Mouse (Mus musculus): ENCODE data around the gene Apopt1.

Apopt1 gene

DNA sequence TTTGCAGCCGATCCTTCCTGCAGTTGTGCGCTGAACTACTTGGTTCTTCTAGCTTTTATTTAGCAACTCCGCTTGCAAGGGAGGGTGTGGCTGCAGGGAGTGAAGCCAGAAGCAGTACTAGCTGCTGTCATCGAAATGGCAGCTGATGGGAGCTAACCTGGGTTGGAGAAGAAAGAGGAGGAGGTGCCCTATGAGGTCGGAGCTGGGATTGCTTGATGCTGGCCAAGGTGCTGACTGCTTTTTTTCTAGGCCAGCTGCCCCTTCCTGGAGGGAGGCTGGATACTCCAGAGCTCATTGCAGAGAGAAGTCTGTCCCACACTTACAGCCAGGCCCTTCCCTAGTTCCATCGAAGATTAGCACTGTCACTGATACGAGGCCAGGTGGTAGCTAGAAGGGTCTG lies 34.1 kb upstream of the Apopt1 start:
- DNase-seq (ENCODE audit: inconsistent age in 2 of 2, low spot score in 1 of 2) = no peak

DNA sequence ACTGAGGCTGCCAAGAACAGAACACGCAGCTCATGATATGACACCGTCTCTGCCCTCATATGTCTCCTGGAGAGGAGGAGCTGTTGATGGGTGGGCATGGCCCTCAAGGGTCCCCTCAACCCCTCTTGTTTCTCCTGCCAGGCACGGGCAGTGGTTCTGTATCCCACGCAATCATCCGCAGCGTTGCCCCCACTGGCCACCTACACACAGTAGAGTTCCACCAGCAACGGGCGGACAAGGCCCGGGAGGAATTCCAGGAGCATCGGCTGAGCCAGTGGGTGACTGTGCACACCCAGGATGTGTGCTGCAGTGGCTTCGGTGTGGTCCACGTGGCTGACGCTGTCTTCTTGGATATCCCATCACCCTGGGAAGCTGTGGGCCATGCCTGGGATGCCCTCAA lies 32.4 kb upstream of the Apopt1 start:
- no peak for DNase-seq (ENCODE audit: inconsistent age in 2 of 2, low spot score in 1 of 2)

DNA sequence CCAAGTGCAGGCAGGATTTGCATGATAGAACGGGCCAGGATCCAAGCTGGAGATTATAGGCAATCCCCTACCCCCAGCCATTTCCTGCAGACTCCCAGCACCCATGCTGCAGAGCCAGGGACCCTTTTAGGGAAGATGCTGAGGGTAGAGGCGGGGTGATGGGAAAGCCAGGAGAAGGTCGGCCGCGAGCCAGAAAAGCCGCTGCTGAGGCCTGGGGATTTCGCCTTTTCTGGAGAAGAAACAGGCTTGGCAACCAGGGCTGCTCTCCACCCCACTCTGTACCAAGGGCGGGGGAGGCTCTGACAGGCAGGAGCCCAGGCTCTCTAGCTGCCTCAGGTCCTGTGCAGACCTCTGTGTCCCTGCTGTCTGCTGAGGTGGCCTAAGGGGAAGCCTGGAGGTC lies 31.8 kb upstream of the Apopt1 start:
- no peak for DNase-seq (ENCODE audit: inconsistent age in 2 of 2, low spot score in 1 of 2)

DNA sequence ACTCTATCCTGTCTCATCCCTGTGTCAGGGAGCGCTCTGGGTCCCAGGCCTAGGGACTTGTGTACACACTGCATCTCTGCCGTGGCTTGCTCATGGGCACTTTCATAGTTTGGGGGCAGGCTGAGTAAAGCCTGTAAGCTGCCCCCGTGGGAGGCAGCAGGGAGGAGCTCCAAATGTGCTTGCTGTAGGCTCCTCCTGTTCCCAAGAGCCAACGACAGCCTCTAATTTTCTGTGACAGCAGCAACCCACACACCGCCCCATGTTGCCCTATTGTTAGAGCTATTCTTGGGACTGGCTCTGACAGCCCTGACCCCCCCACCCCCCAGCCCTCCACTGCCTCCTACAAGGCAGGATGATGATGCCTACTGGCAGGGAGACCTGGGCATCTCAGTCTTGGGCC lies 31.1 kb upstream of the Apopt1 start:
- DNase-seq (ENCODE audit: inconsistent age in 2 of 2, low spot score in 1 of 2) = no peak

DNA sequence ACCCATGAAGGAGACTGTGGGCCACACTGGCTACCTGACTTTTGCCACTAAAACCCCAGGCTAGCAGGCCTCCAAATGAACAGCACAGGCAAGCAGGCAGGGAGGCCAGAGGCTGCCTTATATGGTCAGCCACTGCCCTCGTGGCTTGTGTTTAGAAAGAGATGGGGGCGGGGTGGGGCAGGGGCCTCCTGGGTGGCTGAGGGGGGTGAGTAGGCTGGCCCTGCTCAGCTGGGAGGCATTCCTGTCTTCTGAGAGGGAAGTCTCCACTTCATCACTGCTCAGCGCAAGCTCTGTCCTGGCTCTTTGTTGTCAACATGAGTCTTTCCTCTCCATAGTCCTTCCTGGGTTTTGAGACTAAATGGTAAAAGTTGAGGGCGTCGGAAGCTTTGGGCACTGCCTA lies 30.3 kb upstream of the Apopt1 start:
- no peak for DNase-seq (ENCODE audit: inconsistent age in 2 of 2, low spot score in 1 of 2)

DNA sequence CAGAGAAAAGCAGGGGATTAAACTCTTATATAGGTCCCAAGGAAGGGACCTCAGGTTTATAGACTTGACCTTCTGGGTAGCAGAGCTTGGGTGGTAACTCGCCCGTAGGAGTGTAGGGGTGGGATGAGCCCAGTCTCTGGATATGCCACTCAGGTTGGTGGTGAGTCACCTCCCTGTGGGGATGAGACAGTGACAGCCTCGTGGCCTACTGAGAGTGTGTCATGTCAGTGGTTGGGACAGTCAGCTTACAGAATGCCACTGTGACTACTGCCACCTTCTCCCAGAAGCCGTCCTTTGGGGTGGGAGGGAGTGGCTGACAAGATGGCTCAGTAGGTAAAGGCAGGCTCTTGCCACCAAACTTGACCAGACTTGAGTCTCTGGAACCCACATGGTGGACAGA lies 26.7 kb upstream of the Apopt1 start:
- peak; percentile 70 to 72 for DNase-seq (ENCODE audit: inconsistent age in 2 of 2, low spot score in 1 of 2)

DNA sequence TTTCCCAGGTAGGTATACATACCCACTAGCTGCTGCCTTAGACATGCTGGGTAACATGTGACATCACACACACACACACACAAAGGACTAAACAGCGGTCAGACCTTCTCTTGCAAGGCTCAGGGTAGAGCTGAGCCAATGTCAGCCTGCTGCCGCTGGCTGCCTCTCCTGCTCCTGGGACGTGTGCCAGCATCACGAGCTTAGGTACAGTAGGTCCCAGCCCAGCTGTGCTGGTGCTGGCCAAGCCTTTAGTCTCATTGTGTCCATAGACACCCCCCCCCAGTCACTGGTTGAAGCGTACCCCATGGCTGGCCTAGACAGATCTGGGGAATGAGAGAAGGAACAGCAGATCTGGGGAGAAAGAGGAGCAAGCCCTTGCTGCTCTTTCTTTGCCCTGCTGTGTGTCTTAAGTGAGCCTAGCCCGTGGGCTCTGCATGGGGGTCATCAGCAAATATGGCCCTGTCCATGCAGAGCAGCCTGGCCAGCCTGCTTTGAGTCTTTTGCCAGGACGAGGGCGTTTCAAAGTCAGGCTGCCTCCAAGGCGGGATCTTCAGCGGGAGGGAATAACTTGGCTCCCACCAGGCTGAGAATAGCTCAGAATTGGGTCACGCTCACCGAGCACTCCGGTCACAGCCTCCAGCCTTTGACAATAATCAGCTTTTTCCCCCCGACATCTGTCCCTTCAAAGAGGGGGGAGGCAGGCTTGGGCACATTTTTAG lies 25.6 kb upstream of the Apopt1 start:
- DNase-seq (ENCODE audit: inconsistent age in 2 of 2, low spot score in 1 of 2) = peak; percentile 84 to 89

DNA sequence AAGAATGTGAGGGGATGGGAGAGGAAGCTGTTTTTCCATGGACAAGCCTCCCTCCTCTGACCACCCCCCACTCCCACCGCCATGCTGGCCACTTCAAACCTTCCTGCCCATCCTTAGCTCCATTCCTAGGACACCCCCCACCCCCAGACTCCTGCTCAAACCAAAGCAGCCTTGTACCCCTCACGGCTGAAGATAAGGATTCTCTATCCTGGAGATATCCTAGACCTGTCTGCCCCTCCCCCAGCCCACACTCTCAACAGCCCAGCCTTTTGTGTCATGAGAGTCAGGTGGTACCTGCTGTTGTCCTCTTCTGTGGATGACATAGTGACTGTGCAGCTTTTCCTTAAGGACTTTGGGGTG lies 25.0 kb upstream of the Apopt1 start:
- DNase-seq (ENCODE audit: inconsistent age in 2 of 2, low spot score in 1 of 2) = no peak

DNA sequence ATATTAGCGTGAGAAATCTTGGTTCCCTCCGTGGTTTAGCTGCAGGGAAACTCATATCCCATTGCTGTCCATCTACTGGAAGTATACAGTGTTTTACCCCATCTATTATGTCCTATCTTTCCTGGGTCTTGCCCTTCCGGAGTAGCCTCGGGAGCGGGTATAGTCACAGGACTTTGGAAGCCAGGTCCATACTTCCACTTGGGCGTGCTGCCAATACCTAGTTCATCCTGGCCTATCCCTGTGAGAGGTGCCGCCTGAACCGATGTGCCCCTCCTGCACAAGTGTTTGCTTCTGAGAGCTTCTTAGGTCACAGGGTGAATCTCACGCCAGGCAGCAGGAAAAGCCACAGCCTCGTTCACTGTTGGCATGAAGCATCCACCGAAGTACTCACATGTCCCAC lies 23.6 kb upstream of the Apopt1 start:
- no peak for DNase-seq (ENCODE audit: inconsistent age in 2 of 2, low spot score in 1 of 2)

DNA sequence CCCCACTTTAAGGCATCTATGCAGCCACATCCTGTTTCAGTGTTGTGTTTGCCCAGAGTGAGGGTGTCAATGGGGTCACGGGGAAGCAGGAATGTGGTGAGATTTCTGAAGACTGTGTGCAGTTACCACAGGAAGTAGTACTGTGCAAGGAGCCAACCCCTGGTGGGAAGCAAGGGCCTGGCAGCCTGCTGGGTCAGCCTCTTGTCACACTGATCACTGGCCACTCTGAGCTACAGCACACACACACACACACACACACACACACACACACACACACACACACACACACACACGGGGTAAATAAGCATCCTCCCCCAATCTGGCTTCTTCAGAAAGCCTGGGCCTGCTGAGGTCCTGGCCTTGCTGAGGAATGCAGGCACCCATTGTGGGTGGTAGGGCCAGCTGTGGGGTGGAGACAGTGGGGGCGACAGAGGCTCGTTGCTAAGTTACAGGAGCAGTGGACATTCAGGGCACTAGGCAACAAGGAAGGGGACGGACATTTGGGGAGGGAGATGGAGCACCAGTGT lies 21.7 kb upstream of the Apopt1 start:
- DNase-seq (ENCODE audit: inconsistent age in 2 of 2, low spot score in 1 of 2) = peak in 1 of 2 experiments; percentile 47

DNA sequence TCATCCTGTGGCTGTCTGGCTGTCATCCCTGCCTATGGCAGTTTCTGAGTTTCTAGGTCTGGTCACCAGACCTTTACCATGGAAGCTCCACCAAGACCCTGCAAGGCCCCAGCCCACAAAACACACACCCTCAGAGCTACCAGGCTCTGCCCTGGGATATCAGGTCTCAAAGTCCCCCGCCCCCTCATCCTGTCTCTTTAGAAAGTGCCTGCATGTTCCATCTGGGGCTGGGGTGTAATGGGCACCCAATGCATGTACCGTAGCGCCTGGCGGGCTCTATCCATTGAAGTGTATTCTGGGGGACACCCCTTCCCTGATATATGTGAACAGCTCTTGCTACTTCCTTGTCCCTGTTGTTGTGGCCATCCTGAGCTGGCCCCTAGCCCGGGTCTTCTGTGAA lies 20.2 kb upstream of the Apopt1 start:
- DNase-seq (ENCODE audit: inconsistent age in 2 of 2, low spot score in 1 of 2) = no peak

DNA sequence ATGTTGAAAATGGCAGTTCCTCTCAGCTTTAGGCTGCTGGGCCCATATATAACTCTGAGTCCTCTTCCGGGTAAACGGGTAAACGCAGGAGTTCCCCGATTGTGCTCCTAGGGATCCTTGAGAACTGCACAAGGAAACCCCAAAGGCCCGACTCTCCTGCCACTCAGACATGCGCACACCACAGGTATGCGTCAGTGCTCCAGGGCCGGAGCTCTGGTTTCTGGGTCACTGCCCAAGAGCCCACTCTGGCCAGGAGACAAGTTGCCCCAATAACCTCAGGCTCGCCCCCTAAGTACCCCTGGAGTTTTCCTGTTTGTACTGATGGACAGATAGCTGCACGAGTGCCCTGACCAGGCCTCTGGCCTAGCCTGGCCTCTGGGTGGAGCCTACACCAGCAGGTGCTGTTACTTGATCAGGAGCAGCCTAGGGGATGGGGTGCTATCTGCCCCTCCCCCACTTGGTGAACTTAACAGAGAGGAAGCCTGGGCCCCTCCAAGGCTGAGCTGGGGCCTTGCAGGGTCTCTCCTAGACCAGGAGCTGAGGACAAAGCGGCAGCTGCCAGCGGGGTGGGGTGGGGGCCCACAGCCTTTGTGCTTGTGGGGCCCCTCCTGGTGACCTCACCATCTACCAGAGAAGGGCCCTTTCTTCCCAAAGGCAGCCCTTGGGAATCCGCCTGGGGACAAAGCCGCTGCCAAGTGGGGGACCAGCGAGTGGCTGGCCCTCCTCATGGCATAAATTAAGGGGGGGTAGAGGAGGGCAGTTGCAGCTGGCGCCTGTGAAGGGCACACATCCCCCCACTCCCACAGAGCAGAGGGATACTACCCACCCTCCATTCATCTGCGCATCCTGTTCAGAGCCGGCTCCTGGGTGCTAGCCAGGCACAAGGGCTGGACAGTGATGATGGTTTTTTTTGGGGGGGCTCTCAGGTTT lies 19.5 kb upstream of the Apopt1 start:
- DNase-seq (ENCODE audit: inconsistent age in 2 of 2, low spot score in 1 of 2) = peak in 1 of 2 experiments; percentile 60

DNA sequence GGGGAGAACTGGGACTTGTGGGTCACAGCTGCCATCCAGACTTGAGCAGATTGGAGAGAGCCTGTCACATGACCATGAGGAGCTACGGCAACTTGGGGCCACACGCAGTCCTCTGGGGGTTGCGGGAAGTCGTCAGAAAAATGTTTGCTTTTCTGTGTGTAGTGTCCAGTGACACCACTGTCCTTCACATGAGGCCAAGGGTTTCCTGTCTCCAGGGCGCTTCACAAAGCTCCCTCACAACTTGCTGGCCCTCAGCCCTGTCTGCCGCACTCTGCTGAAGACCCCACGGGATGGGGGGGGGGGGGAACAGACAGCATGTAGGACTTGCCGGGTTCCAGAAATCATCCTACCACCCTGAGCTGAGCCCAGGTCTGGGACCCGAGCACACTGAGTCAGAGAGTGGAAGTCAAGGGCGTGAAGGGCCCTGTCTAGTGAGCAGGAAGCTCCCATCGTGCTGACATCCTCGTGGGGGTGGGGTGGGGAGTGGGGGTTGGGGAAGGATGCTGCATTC lies 18.7 kb upstream of the Apopt1 start:
- peak; percentile 54 to 76 for DNase-seq (ENCODE audit: inconsistent age in 2 of 2, low spot score in 1 of 2)

DNA sequence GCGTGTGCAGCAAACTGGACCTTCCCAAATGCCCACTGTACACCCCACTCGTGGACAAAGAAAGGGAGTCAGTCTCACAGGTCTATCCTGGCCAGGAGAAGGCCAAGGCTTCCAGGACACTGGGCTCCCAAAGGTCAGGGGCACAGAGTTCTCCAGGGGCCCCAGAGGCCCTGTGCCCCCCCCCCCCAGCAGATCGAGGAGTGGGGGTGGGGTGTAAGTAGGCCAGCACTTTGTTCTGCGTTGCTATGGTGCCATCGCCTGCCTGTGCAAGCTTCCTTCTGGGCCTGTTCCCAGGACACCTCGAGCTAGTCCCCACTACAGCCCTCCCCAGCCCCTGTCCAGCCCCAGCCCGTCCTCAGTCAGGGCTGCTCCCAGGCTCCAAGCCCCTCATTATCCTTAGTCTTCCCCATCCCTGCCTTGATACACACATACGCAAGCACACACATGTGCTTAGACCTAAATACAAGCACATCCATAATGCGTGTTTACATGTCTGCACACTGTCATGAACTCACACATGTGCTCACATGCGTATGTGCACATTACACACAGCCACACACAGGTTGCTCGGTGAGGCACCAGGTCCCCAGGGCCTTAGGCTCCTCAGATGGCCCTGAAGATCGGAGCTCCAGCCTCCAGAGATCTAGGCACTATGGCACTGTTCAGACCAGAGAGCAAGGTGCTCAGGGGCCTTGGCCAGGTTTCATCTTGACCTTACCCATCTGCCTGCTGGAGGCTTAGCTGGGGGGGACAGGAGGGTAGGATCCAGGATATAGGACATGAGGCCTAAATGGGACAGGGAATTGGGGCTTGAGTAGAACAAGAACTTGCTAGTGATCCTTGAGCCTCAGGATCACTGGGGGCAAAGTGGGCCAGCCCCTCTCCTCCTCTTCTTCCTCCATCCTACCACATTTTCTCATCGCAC lies 17.9 kb upstream of the Apopt1 start:
- DNase-seq (ENCODE audit: inconsistent age in 2 of 2, low spot score in 1 of 2) = peak; percentile 51 to 65

DNA sequence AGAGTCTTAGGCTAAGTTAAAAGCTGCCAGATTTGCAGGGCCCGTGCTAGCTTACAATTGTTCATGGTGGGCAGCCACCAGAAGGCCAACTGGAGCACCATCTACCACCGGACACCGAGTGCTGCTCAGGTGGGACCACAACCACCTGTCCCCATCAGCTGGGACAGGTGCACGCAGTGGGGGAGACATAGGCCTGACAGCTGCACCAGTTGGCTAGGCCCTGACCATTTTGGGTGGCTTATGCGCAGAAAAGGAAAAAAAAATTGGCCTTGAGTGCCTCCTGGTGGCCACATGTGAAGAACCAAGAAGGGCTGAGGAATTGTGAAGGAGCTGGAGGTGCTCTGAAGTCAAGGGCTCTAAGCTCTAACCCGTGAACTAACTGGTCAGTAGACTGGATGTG lies 16.8 kb upstream of the Apopt1 start:
- peak; percentile 76 to 91 for DNase-seq (ENCODE audit: inconsistent age in 2 of 2, low spot score in 1 of 2)

DNA sequence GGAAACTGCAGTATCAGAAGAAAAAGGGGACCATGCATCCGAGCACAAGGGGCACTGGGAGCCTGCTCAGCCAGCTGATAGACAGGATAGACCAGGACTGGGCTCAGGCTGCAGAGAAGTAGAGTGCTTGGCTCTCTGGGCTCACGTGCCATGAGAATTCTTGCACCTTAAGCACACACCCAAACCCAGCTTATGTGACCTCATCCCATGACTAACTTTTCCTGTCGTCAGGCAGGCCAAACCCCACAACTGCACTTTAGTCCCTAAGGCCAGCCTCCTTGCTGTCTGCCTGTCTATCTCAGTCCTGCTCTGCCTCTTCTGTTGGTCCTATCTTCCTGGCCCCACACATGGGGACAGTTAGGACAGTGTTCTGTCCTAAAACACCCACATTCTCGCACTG lies 15.4 kb upstream of the Apopt1 start:
- peak in 1 of 2 experiments; percentile 76 for DNase-seq (ENCODE audit: inconsistent age in 2 of 2, low spot score in 1 of 2)

DNA sequence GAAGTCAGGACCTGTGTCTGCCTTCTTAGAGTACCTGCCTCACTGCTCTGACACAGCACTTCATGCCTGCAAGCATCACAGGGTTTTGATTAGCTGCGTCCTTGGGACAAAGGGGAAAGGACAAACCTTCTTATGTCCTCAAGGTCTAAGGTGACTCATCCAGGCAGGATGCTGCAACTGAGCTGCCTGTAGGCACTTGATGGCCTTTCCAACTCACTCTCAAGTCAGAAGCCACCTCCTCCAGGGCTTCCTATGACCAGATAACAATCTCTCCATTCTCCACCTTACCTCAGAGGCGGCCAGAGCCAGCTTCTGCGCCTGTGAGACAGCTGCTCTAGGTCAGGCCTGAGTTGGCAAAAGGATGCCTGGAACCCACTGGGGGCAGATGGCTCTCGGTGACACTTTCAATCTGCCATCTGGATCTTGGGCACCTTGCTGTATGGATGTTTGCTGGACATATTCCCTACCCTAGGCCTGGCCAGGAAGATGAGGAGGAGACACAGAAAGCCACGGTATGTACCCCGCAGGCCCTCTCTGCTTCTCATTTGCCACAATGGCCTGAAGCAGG lies 14.6 kb upstream of the Apopt1 start:
- peak; percentile 69 to 87 for DNase-seq (ENCODE audit: inconsistent age in 2 of 2, low spot score in 1 of 2)

DNA sequence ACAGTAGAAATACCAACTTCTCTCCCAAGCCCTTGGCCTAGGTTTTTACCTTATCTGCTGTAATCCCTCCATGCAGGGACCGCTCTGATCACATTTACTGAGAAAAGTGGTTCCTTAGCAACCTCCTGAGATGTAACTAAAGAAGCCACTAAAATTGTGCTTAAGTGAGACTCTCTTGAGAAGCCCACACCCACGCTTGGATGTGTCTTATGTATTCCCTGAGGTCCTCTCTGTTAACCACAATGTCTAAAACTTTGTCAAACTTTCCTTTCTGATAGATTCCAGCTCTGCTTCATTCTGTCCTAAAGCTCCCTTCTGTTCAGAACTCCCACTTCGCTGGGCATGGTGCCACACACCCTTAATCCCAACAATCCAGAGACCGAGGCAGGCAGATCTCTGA lies 13.5 kb upstream of the Apopt1 start:
- no peak for DNase-seq (ENCODE audit: inconsistent age in 2 of 2, low spot score in 1 of 2)

DNA sequence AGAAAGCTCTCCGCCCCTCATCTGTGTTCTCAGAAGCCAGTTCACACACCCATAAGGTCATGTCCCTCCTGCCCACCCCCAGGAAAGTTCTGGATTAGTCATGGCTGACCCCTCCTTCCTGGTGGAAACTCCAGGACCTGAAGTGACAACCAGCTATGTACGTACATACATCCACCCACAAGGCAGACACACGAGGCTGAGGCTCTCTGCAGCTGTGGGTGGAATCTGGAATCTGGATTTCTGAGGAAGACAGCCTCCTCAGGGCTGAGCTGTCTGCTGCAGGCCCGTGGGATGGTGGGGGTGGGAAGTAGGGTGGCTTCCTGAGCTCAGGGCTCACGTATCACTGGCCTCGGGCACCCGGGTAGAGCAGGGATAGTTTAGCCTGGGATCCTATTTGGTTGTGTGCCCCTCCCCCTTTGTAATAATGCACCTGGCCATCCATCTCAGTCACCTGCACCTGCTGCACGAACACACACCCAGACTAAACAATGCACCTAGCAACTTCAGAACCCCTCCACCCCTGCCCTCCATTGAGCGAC lies 12.1 kb upstream of the Apopt1 start:
- DNase-seq (ENCODE audit: inconsistent age in 2 of 2, low spot score in 1 of 2) = no peak

DNA sequence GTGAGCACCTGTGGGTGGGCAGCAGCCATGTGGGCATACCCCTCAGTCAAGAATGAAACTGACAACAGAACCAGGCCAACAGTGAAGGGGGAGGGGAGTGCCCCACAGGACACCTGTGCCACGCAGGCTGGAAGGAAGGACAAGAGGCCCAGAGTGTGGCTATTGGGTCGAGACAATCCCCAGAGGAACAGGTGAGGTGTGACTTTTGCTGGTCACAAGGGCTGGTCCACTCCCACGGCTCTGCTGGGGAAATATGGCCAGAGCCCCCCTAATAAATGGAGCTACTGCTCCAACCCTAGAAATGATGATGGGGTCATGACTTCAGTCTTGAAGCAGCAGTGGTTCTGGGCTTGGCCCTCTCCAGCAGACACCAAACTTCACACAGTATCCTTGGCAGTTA lies 9.8 kb upstream of the Apopt1 start:
- DNase-seq (ENCODE audit: inconsistent age in 2 of 2, low spot score in 1 of 2) = no peak

Data from adrenal gland, adult (tissue).